Mouse (Mus musculus): Measurements from ENCODE around the gene St3gal2.

DNA sequence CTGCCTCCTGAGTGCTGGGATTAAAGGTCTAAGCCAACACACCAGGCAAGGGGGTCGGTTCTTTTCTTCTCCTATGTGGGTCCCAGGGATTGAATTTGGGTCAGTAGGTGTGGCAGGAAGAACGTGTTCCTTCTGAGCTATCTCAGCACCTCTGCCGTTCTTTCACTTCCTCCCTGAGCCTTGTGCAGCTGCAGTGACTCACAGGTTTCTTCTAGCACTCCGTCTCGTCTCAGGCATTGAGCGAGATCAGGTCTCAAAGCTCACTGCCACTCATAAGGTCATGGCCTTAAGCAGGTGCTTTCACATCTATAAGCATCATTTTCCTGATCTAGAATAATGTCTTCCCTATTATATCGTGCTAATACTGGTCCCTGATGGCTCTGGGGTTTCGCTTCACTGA, 35.1 kb downstream of the St3gal2 start:
- TF ChIP-seq CTCF (IDR thresholded peaks at IDR 0.05; ENCODE audit: control insufficient read depth, insufficient read depth, low read length): no peak
- TF ChIP-seq POLR2A (IDR thresholded peaks at IDR 0.05; ENCODE audit: borderline replicate concordance, control insufficient read depth, low read depth, low read length): no peak

Data from bone marrow, adult 2 months (tissue).